Mouse (Mus musculus): Measurements from ENCODE around the gene Gm45902. TPM values are rescaled to one million over a fixed set of nuclear protein-coding genes. Genes with fewer than 3 reads are reported as not detected.

Gene Gm45902
- 1.1 and 1.5 TPM in 2 replicates for polyA plus RNA-seq (2012; rRNA removed)

- WGBS: under 1% methylated on average over 60 of the region's 60 CpGs
- DNase-seq (ENCODE audit: low read depth, low spot score): peak; percentile 96
Measured at GRCm38 (mm10) chr2:3512552-3513454, at the start of gene Gm45902, which contains the start of the genes Hspa14 and Cdnf. TSS of gene Gm45902 (minus strand) at chr2:3512790. TSS of gene Hspa14 (minus strand) at chr2:3512814. TSS of gene Cdnf (plus strand) at chr2:3513030.

GRCm38 (mm10) chr2:3546588-3546987 lies 34.0 kb upstream of the Gm45902 start:
- DNase-seq (ENCODE audit: low read depth, low spot score): peak; percentile 28
- 3% methylated on average over 4 of the region's 4 CpGs for WGBS

- WGBS: 51% methylated on average over 2 of the region's 2 CpGs
- no peak for DNase-seq (ENCODE audit: low read depth, low spot score)
Measured at GRCm38 (mm10) chr2:3546055-3546454, 33.5 kb upstream of the Gm45902 start.

- DNase-seq (ENCODE audit: low read depth, low spot score): no peak
- WGBS: 57% methylated on average over 9 of the region's 9 CpGs
Measured at GRCm38 (mm10) chr2:3541307-3542079, 28.9 kb upstream of the Gm45902 start.

- no peak for DNase-seq (ENCODE audit: low read depth, low spot score)
- WGBS: 70% methylated on average over 6 of the region's 6 CpGs
Measured at GRCm38 (mm10) chr2:3526288-3526687, 13.7 kb upstream of the Gm45902 start.

- 73% methylated on average over 4 of the region's 4 CpGs for WGBS
- DNase-seq (ENCODE audit: low read depth, low spot score): no peak
Measured at GRCm38 (mm10) chr2:3522558-3522957, 10.0 kb upstream of the Gm45902 start.

GRCm38 (mm10) chr2:3512076-3512475 lies 514 bp downstream of the Gm45902 start:
- WGBS: under 1% methylated on average over 15 of the region's 15 CpGs
- DNase-seq (ENCODE audit: low read depth, low spot score): no peak

- WGBS: 92% methylated on average over 5 of the region's 5 CpGs
- DNase-seq (ENCODE audit: low read depth, low spot score): no peak
Measured at GRCm38 (mm10) chr2:3500886-3501285, 11.7 kb downstream of the Gm45902 start.

GRCm38 (mm10) chr2:3499543-3499942 lies 13.0 kb downstream of the Gm45902 start:
- DNase-seq (ENCODE audit: low read depth, low spot score): no peak
- WGBS: 91% methylated on average over 6 of the region's 6 CpGs

- no peak for DNase-seq (ENCODE audit: low read depth, low spot score)
- 83% methylated on average over 3 of the region's 3 CpGs for WGBS
Measured at GRCm38 (mm10) chr2:3493833-3494409, 18.7 kb downstream of the Gm45902 start.

- DNase-seq (ENCODE audit: low read depth, low spot score): no peak
- 89% methylated on average over 3 of the region's 3 CpGs for WGBS
Measured at GRCm38 (mm10) chr2:3489816-3490215, 22.8 kb downstream of the Gm45902 start.

- DNase-seq (ENCODE audit: low read depth, low spot score): no peak
- 72% methylated on average over 3 of the region's 3 CpGs for WGBS
Measured at GRCm38 (mm10) chr2:3480239-3480638, 32.4 kb downstream of the Gm45902 start.

GRCm38 (mm10) chr2:3475746-3476251 lies 36.8 kb downstream of the Gm45902 start:
- WGBS: 61% methylated on average over 3 of the region's 3 CpGs
- DNase-seq (ENCODE audit: low read depth, low spot score): no peak

GRCm38 (mm10) chr2:3474861-3475283 lies 37.7 kb downstream of the Gm45902 start, which contains the start of gene Suv39h2:
TSS of gene Suv39h2 (minus strand) at chr2:3475031.
- DNase-seq (ENCODE audit: low read depth, low spot score): peak; percentile 76
- WGBS: under 1% methylated on average over 42 of the region's 42 CpGs

- under 1% methylated on average over 46 of the region's 46 CpGs for WGBS
Measured at GRCm38 (mm10) chr2:3474361-3474805, 38.2 kb downstream of the Gm45902 start.

GRCm38 (mm10) chr2:3473891-3474290 lies 38.7 kb downstream of the Gm45902 start:
- 1% methylated on average over 12 of the region's 12 CpGs for WGBS
- DNase-seq (ENCODE audit: low read depth, low spot score): no peak

More at GRCm38 (mm10) chr2:3474361-3474805, 38.2 kb downstream of the Gm45902 start:
- DNase-seq (ENCODE audit: low read depth, low spot score): peak; percentile 28

GRCm38 (mm10) chr2:3456590-3456989 lies 56.0 kb downstream of the Gm45902 start:
- no peak for DNase-seq (ENCODE audit: low read depth, low spot score)
- 87% methylated on average over 4 of the region's 4 CpGs for WGBS

Measured in large intestine, adult 2 months (tissue).